Mouse (Mus musculus) kidney, postnatal 0 days (tissue): Measurements from ENCODE around the gene Syne1. TPM values are rescaled to one million over a fixed set of nuclear protein-coding genes. Genes with fewer than 3 reads are reported as not detected.
"Not testable (repeated sequence)": the region's sequence is repeated elsewhere in the genome, so short reads cannot be mapped to it uniquely, and the experiment has no call there.

Experiments
- ATAC-seq: fragments of 200-750 bp; cut with Nextera tagmentation; replicated peaks from 2 replicates; pipeline ENCODE4 v1.8.0; 2017; ENCODE audit warnings: low read depth, moderate number of reproducible peaks, moderate TSS enrichment, moderate library complexity; ENCODE audit not compliant: low FRiP score
- DNase-seq: peaks from one replicate; pipeline ENCODE4 v3.0.0-alpha.2; 2016; ENCODE audit warnings: low spot score
- H3K27ac ChIP-seq: fragments of 300-500 bp; sonication (generic); 2 replicates; pipeline ENCODE4 v1.5.1; 2014; ENCODE audit warnings: mild to moderate bottlenecking
- H3K27me3 ChIP-seq: fragments of 300-500 bp; sonication (generic); 2 replicates; pipeline ENCODE4 v1.6.1; 2014; ENCODE audit warnings: low read length, mixed read lengths; ENCODE audit not compliant: insufficient read depth
- H3K36me3 ChIP-seq: fragments of 300-500 bp; sonication (generic); 2 replicates; pipeline ENCODE4 v1.6.1; 2014; ENCODE audit warnings: low read length, mixed read lengths; ENCODE audit not compliant: insufficient read depth
- H3K4me1 ChIP-seq: fragments of 300-500 bp; sonication (generic); replicated peaks from 2 replicates; pipeline ENCODE4 v1.6.1; 2014; ENCODE audit warnings: antibody characterized with exemption, low read length, mixed read lengths; ENCODE audit not compliant: insufficient read depth
- H3K4me2 ChIP-seq: fragments of 300-500 bp; sonication (generic); 2 replicates; pipeline ENCODE4 v1.6.1; 2014; ENCODE audit warnings: mild to moderate bottlenecking, low read length, moderate library complexity, mixed read lengths
- H3K4me3 ChIP-seq: fragments of 300-500 bp; sonication (generic); replicated peaks from 2 replicates; pipeline ENCODE4 v1.5.1; 2014; ENCODE audit warnings: low read depth, low read length
- H3K9ac ChIP-seq: fragments of 300-500 bp; sonication (generic); 2 replicates; pipeline ENCODE4 v1.6.1; 2014; ENCODE audit warnings: low read depth, low read length
- H3K9me3 ChIP-seq: fragments of 300-500 bp; sonication (generic); replicated peaks from 2 replicates; pipeline ENCODE4 v1.6.1; 2016; ENCODE audit warnings: low read length, inconsistent platforms, mixed read lengths
- CTCF ChIP-seq: IDR thresholded peaks from 2 replicates; pipeline ENCODE4 v1.5.1; 2016; ENCODE audit warnings: antibody characterized with exemption, low read depth, mild to moderate bottlenecking, moderate library complexity
- WGBS: fragments of 180-500 bp; shearing (Covaris S2); extraction: QIAGEN DNeasy Blood & Tissue Kit; methylation state at CpG from one replicate; pipeline ENCODE4 v1.1.7; 2014; 5-methylcytosine and 5-hydroxymethylcytosine counted together
- polyA plus RNA-seq: library from polyadenylated mRNA; unstranded; fragments of >200 nt; fragmentation: Nextera tagmentation; extraction: Ambion mirVana; gene quantifications from 2 replicates; pipeline ENCODE4 v1.2.1, GENCODE M21; 2015

The Syne1 gene
- polyA plus RNA-seq, 1 experiment from 2014 or later = 5.2 TPM

DNA sequence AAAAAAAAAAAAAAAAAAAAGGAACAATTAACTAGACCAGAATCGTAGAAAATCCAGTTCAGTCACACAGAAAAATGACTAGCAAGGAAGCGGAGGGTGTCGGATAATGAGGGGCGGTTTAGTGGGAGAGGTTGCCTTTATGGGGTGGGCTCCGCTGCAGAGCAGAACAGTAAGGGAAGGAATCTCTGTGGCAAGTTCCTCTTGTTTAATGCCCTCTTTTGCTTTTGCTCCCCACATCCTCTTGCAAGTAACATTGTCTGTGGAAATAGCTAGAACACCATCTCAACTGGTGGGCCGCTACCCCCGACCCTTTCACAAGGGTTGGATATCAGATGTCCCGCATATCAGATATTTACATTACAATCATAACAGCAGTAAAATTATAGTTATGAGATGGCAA lies 37.1 kb downstream of the Syne1 start:
- Histone ChIP-seq H3K36me3 (no peaks in the 10 kb centered on the region), H3K27ac (no peak overlapping the region), H3K4me1 (no peaks in the 10 kb centered on the region), H3K4me3 (no peak overlapping the region), H3K4me2 (no peak overlapping the region), H3K9me3 (no peaks in the 10 kb centered on the region), H3K27me3 (no peaks in the 10 kb centered on the region), H3K9ac (no peak overlapping the region)
- WGBS = 92% methylated on average over 8 of the region's 8 CpGs
- DNase-seq (no peak), ATAC-seq (no peak)
- no peak for TF ChIP-seq CTCF

DNA sequence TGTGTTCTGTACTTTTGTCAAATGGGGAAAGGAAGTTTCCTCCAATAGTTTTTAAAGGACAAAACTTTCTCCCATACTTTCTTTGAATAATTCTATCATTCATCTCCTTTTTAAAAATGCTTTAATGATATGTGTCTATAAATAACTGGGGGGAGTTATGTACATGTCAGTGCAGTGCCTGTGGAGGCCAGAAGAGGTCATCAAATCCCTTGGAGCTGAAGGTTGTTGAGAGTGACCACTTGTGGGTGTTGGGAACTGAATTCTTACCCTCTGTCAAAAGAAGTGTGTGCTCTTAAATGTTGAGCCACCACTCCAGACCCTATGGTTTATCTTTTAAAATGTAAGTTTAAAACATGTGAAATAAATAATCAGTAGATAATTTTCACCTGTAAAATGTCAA lies 39.0 kb downstream of the Syne1 start:
- H3K4me1 ChIP-seq = no peaks in the 10 kb centered on the region
- no peak overlapping the region for H3K9ac ChIP-seq
- H3K4me2 ChIP-seq = no peak overlapping the region
- no peaks in the 10 kb centered on the region for H3K27me3 ChIP-seq
- no peaks in the 10 kb centered on the region for H3K36me3 ChIP-seq
- TF ChIP-seq CTCF = peak; percentile 59
- DNase-seq = peak; percentile 7
- H3K4me3 ChIP-seq = no peak overlapping the region
- H3K27ac ChIP-seq = no peak overlapping the region
- ATAC-seq = no peak
- no peaks in the 10 kb centered on the region for H3K9me3 ChIP-seq

DNA sequence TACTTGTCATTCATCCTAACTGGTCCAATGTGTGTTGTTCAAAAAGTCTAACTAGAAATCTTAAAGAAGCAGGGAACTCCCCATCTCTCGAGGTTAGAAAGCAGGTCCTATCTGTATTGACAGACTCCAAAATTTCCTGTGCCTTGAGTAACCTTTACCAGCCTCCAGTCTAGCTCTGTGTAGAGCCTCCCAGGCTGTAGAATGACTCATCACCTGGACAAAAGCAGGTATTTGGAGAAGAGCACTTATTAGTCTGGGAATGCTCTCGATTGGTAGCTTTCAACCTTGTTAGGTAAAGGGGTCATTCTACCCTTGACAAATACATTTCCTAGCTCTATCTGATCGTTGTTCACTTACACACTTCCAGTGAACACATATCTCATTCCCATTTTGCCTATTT lies 39.9 kb downstream of the Syne1 start:
- DNase-seq (no peak), ATAC-seq (no peak)
- H3K9me3 ChIP-seq = no peaks in the 10 kb centered on the region
- no peaks in the 10 kb centered on the region for H3K27me3 ChIP-seq
- H3K4me1 ChIP-seq = no peaks in the 10 kb centered on the region
- no peak overlapping the region for H3K4me2 ChIP-seq
- H3K4me3 ChIP-seq = no peak overlapping the region
- WGBS = 79% methylated on average over 3 of the region's 3 CpGs
- H3K27ac ChIP-seq = no peak overlapping the region
- no peak overlapping the region for H3K9ac ChIP-seq
- TF ChIP-seq CTCF = no peak
- no peaks in the 10 kb centered on the region for H3K36me3 ChIP-seq

DNA sequence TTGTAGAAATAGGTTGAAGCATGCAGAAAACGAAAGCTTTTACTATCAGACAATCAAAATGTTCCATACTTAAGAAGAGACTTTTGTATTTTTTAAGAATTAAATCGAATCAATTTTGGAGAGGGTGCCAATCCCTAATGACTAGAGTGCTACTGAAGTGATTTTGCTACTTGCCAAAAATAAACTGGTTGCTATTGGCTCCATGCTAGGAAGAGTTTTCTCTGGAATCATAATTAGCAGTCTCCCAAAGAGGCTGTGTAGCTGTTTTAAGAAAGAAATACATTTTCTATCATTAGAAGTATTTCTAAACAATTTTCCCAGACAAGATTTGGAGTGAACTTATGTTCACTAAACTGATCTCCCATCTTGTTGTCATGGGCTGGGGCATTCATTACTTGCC lies 43.8 kb downstream of the Syne1 start:
- H3K4me1 ChIP-seq = no peaks in the 10 kb centered on the region
- ATAC-seq = no peak
- DNase-seq = no peak
- no peak overlapping the region for H3K27ac ChIP-seq
- H3K4me3 ChIP-seq = no peak overlapping the region
- H3K9ac ChIP-seq = no peak overlapping the region
- H3K4me2 ChIP-seq = no peak overlapping the region
- no peaks in the 10 kb centered on the region for H3K27me3 ChIP-seq
- no peak for TF ChIP-seq CTCF
- no peaks in the 10 kb centered on the region for H3K9me3 ChIP-seq
- H3K36me3 ChIP-seq = no peaks in the 10 kb centered on the region
- 71% methylated on average over 2 of the region's 2 CpGs for WGBS

DNA sequence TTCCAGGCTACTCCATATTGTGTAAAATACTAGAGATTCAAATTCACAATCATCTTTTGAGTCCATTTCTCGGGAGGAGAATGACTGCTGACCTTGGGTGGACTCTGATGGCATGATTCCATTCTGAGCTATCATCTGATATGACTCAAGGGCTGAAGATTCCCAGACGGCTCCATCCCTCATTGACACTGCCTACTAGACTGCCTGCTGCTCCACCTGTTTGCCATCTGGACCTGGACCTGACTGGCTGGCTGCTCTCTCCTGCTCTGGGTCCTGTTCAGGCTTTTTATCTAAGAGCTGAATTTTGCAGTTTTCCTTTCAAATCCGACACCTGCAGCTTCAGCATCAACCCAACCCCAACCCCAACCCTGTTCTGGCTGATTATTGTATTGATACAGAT lies 46.5 kb downstream of the Syne1 start:
- H3K9me3 ChIP-seq = no peaks in the 10 kb centered on the region
- no peaks in the 10 kb centered on the region for H3K4me1 ChIP-seq
- H3K9ac ChIP-seq = no peak overlapping the region
- H3K36me3 ChIP-seq = no peaks in the 10 kb centered on the region
- WGBS = 67% methylated on average over 3 of the region's 3 CpGs
- no peak for TF ChIP-seq CTCF
- H3K4me3 ChIP-seq = no peak overlapping the region
- H3K4me2 ChIP-seq = no peak overlapping the region
- DNase-seq = no peak
- H3K27me3 ChIP-seq = no peaks in the 10 kb centered on the region
- no peak for ATAC-seq
- H3K27ac ChIP-seq = no peak overlapping the region

DNA sequence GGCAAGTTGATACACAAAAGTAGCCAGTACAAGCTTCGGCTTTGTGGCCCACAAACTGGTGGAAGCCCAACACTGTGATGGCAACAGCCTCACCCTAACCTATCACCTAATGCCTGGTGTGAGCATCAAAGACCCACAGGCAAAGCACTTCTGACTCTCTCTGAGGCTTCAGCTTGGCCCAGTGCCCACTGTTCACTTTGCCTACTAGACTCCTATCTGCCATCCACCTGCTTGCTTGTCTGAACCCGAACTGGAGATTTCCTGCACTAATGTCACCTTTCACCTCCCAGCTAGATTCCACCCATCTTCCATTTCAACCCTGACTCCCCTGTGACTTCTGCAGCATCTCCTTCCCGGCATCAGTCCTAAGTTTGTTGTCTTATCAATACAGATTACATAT lies 47.4 kb downstream of the Syne1 start:
- Histone ChIP-seq H3K36me3 (no peaks in the 10 kb centered on the region), H3K4me2 (no peak overlapping the region)
- WGBS = 84% methylated on average over 3 of the region's 3 CpGs

DNA sequence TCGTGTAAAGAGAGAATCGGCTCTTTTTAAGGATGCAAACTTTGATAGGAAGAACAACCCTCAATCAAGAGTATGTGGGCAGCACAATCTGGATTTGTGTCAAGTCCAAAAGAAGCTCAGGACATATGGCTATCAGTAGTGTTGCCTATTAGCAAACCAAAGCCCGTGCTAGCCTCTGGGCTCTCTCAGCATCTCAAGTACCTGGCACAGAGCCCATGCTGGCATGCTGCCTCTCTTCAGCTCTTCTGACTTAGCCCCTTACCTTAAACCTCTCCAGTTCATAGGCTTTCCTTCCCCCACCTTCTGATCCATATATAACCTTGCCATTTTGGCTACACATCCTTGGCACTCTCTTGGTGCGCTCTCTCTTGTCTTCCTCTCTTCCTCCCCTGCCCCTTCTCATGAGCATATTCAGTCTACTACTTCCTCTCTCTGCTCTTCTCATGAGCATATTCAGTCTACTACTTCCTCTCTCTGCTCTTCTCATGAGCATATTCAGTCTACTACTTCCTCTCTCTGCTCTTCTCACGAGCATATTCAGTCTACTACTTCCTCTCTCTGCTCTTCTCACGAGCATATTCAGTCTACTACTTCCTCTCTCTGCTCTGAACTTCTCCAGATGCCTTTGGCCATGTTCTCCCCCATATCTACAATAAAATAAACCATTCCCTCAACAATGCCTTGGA lies 51.5 kb downstream of the Syne1 start:
- H3K9me3 ChIP-seq, H3K4me2 ChIP-seq, ATAC-seq, H3K4me1 ChIP-seq, H3K27me3 ChIP-seq, H3K4me3 ChIP-seq, H3K27ac ChIP-seq, H3K9ac ChIP-seq, DNase-seq, H3K36me3 ChIP-seq: not testable (repeated sequence)
- 78% methylated on average over 6 of the region's 6 CpGs for WGBS

More for the DNA sequence above, 47.4 kb downstream of the Syne1 start:
- TF ChIP-seq CTCF = no peak
- H3K9me3 ChIP-seq = no peaks in the 10 kb centered on the region
- no peaks in the 10 kb centered on the region for H3K4me1 ChIP-seq
- no peak overlapping the region for H3K9ac ChIP-seq
- no peak for DNase-seq
- no peak for ATAC-seq
- H3K27ac ChIP-seq = no peak overlapping the region
- H3K4me3 ChIP-seq = no peak overlapping the region
- H3K27me3 ChIP-seq = no peaks in the 10 kb centered on the region
